Mouse (Mus musculus) heart, postnatal 0 days (tissue): ENCODE results near the gene Slc43a3. TPM values are rescaled to one million over a fixed set of nuclear protein-coding genes. Genes with fewer than 3 reads are reported as not detected.

Experiments
- ATAC-seq: fragments of 200-750 bp; cut with Nextera tagmentation; 2 replicates; pipeline ENCODE4 v1.8.0; 2017; ENCODE audit warnings: low read depth, moderate number of reproducible peaks, moderate library complexity; ENCODE audit not compliant: insufficient read depth
- DNase-seq: peaks from one replicate; pipeline ENCODE4 v3.0.0-alpha.2; 2016; ENCODE audit warnings: low spot score
- H3K27ac ChIP-seq: fragments of 300-500 bp; sonication (generic); 2 replicates; pipeline ENCODE4 v1.5.1; 2014; ENCODE audit warnings: low read depth, mild to moderate bottlenecking
- H3K27me3 ChIP-seq: fragments of 300-500 bp; sonication (generic); 2 replicates; pipeline ENCODE4 v1.6.1; 2014; ENCODE audit warnings: low read length, mixed read lengths; ENCODE audit not compliant: control insufficient read depth, insufficient read depth
- H3K36me3 ChIP-seq: fragments of 300-500 bp; sonication (generic); replicated peaks from 2 replicates; pipeline ENCODE4 v1.6.1; 2014; ENCODE audit warnings: low read length, mixed read lengths; ENCODE audit not compliant: control insufficient read depth, insufficient read depth
- H3K4me1 ChIP-seq: fragments of 300-500 bp; sonication (generic); 2 replicates; pipeline ENCODE4 v1.6.1; 2014; ENCODE audit warnings: antibody characterized with exemption; ENCODE audit not compliant: control insufficient read depth, insufficient read depth
- H3K4me2 ChIP-seq: fragments of 300-500 bp; sonication (generic); 2 replicates; pipeline ENCODE4 v1.6.1; 2014; ENCODE audit warnings: low read depth, mild to moderate bottlenecking, low read length, moderate library complexity
- H3K4me3 ChIP-seq: fragments of 300-500 bp; sonication (generic); 2 replicates; pipeline ENCODE4 v1.5.1; 2014; ENCODE audit warnings: low read depth, low read length
- H3K9ac ChIP-seq: fragments of 300-500 bp; sonication (generic); replicated peaks from 2 replicates; pipeline ENCODE4 v1.6.1; 2014; ENCODE audit warnings: low read depth, low read length, mixed read lengths
- H3K9me3 ChIP-seq: fragments of 300-500 bp; sonication (generic); replicated peaks from 2 replicates; pipeline ENCODE4 v1.6.1; 2016; ENCODE audit warnings: low read length; ENCODE audit not compliant: control insufficient read depth
- CTCF ChIP-seq: IDR thresholded peaks from 2 replicates; pipeline ENCODE4 v1.5.1; 2016; ENCODE audit warnings: antibody characterized with exemption, control low read depth, low read depth
- EP300 ChIP-seq: IDR thresholded peaks from 2 replicates; pipeline ENCODE4 v1.6.1; 2016; ENCODE audit warnings: antibody characterized with exemption, low read depth
- WGBS: fragments of 180-500 bp; shearing (Covaris S2); extraction: QIAGEN DNeasy Blood & Tissue Kit; methylation state at CpG from one replicate; pipeline ENCODE4 v1.1.7; 2014; 5-methylcytosine and 5-hydroxymethylcytosine counted together
- polyA plus RNA-seq: library from polyadenylated mRNA; unstranded; fragments of >200 nt; fragmentation: Nextera tagmentation; extraction: Ambion mirVana; gene quantifications from 2 replicates; pipeline ENCODE4 v1.2.1, GENCODE M21; 2015
- total RNA-seq: library from RNA; depleted of rRNA; stranded (reverse); fragments of >200 nt; gene quantifications from 2 replicates; pipeline ENCODE4 v1.2.3, GENCODE M21; 2014; ENCODE audit warnings: low replicate concordance

Slc43a3 gene
- total and polyA plus RNA-seq, 2 experiments from 2014 or later = 43.5 to 101 TPM

DNA sequence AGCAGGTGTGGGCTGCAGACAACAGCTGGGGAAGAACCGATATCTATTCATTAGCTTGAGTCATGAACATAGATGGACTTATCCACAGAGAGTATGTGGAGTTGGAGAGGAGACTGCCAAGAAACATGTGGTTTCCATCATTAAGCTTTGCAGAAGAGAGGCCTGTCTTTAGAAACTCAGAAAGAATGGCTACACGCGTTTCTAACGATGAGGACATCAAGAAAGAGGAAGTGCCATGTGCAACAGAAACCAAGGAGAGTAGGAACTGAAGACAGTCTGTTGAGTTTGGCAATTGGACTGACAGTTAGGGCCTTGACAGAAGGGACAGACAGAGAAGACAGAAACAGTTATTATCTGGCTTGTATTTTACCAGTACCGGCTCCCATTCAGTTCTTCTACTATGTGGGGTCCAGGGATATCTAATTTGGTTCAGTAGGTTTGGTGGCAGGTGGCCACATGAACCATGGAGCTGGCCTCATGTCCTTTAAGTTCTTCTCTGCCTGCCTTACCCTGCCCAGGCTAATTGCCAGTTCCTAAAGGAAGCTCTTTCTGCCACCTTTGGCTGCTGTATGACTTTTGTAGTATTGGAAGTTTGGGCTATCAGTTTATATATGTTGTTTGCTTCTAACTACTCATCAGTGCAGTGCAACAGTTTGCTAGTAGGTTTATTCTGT, 31.1 kb downstream of the Slc43a3 start:
- H3K27me3 ChIP-seq = no peaks in the 10 kb centered on the region
- H3K4me3 ChIP-seq = no peak overlapping the region
- no peaks in the 10 kb centered on the region for H3K9me3 ChIP-seq
- TF ChIP-seq CTCF (no peak), EP300 (no peak)
- H3K9ac ChIP-seq = no peak overlapping the region
- DNase-seq (no peak), ATAC-seq (no peak)
- 64% methylated on average over 5 of the region's 5 CpGs for WGBS
- no peak overlapping the region for H3K27ac ChIP-seq
- no peaks in the 10 kb centered on the region for H3K36me3 ChIP-seq
- no peaks in the 10 kb centered on the region for H3K4me1 ChIP-seq
- no peak overlapping the region for H3K4me2 ChIP-seq

DNA sequence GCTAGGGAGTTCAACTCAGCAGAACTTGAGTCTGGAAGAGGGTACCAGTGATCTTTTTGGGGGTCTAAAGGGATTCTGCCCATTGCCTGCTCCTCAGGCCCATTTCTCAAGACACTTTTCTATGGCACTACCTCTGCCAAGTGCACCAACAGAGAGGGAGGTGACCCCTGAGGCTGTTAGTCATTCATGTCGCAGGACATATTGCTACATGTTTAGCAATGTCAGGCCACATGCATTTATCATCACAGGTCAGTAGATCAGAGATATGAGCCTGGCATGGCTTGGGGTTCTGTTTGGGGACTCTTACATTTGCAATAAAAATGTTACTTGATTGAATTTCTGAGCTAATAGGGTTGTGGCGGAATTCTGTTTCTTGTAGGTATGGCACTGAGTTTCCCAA, 39.2 kb downstream of the Slc43a3 start:
- Histone ChIP-seq H3K9me3 (no peaks in the 10 kb centered on the region), H3K4me2 (no peak overlapping the region), H3K4me1 (no peaks in the 10 kb centered on the region), H3K27me3 (no peaks in the 10 kb centered on the region), H3K4me3 (no peak overlapping the region), H3K9ac (no peak overlapping the region), H3K27ac (no peak overlapping the region), H3K36me3 (no peaks in the 10 kb centered on the region)
- DNase-seq = no peak
- ATAC-seq = no peak
- 95% methylated on average over 2 of the region's 2 CpGs for WGBS
- TF ChIP-seq EP300 = no peak
- TF ChIP-seq CTCF = no peak

GRCm38 (mm10) chr2:84980188-84980587, 43.8 kb downstream of the Slc43a3 start, which contains the start of gene Prg2:
Gene Prg2 (plus strand): TSS chr2:84980461.
- Histone ChIP-seq H3K4me3 (no peak within 1 kb of the TSS), H3K4me2 (no peak within 1 kb of the TSS), H3K36me3 (no peaks in the 10 kb centered on the region), H3K9ac (no peak within 1 kb of the TSS), H3K9me3 (no peaks in the 10 kb centered on the region), H3K4me1 (no peaks in the 10 kb centered on the region), H3K27ac (no peak within 1 kb of the TSS), H3K27me3 (no peaks in the 10 kb centered on the region)
- no peak for DNase-seq
- ATAC-seq = no peak
- 60% methylated on average over 1 of the region's 1 CpGs for WGBS
- TF ChIP-seq CTCF = no peak
- no peak for TF ChIP-seq EP300

DNA sequence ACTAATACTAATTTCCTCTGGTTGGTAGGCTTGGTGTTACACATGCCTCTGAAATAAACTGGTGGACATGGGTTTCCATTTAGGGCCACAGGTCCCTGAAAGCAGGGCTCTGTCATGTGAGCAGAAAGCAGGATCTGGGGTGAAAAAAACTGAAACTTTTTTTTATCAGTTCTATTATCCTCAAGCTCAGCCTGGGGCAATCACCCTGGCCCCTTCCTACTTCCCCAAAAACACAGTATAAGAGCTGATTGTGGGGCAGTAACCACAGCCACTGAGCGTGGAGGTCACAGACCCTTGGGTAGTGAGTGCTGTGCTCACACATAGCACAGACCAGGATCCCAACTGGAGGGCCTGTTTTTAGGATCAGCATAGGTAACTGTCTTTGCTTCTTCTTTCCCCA, 51.6 kb downstream of the Slc43a3 start, which contains the start of gene Prg3:
Prg3 (plus strand) TSS at position 286 of the 400 bp plus-strand sequence.
- 58% methylated on average over 1 of the region's 1 CpGs for WGBS
- H3K9ac ChIP-seq = no peak within 1 kb of the TSS
- no peak within 1 kb of the TSS for H3K4me3 ChIP-seq
- H3K36me3 ChIP-seq = no peaks in the 10 kb centered on the region
- H3K4me2 ChIP-seq = no peak within 1 kb of the TSS
- no peak for ATAC-seq
- no peak for TF ChIP-seq CTCF
- TF ChIP-seq EP300 = no peak
- no peak within 1 kb of the TSS for H3K27ac ChIP-seq
- DNase-seq = no peak
- H3K27me3 ChIP-seq = no peaks in the 10 kb centered on the region
- no peaks in the 10 kb centered on the region for H3K9me3 ChIP-seq
- H3K4me1 ChIP-seq = no peaks in the 10 kb centered on the region

DNA sequence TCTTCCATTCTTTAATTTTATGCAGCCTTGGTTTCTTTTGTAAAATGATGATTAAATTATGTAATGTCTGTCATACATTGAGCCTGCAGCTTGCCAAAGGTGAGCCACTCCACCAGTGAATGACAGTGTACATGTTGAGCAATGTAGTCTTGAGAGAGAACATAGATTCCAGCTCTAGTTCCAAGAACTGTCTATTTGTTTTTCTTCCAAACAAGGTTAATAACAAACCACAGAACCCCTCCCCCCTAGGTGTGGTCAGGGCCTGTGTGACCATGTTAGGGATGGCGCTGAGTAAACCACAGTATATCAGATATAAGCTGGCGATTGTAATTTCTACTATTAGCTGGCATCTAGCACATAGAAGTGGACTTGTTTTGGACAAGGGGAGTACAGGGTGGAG, 60.0 kb downstream of the Slc43a3 start:
- WGBS = 93% methylated on average over 2 of the region's 2 CpGs
- ATAC-seq = no peak
- no peaks in the 10 kb centered on the region for H3K9me3 ChIP-seq

More for the DNA sequence above, 60.0 kb downstream of the Slc43a3 start:
- H3K9ac ChIP-seq = no peak overlapping the region
- TF ChIP-seq EP300 (no peak), CTCF (no peak)
- no peaks in the 10 kb centered on the region for H3K36me3 ChIP-seq
- no peaks in the 10 kb centered on the region for H3K4me1 ChIP-seq
- H3K27ac ChIP-seq = no peak overlapping the region
- H3K27me3 ChIP-seq = no peaks in the 10 kb centered on the region
- no peak overlapping the region for H3K4me2 ChIP-seq
- H3K4me3 ChIP-seq = no peak overlapping the region
- DNase-seq = no peak
